In the genomic region with DNA sequence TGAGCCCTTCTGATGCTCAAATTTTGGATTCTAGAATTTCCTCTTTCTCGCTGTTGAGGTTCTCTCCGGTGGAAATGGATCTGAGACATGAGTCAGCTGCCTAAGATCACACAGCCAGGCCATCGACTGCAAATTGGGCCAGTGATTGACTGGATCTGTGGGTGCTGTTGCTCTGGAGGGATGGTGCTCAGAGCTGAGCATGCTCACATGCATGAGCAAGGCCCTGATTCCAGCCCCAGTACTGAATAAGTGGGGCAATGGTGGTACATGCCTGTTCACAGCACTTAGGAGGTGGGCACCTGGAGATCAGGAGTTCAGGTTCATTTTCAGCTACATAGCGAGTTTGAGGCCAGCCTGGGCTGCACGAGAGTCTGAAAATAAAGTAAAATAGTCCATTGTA, we compare ENCODE assay signal across 18 mouse cellular contexts. TPM values are rescaled to one million over a fixed set of nuclear protein-coding genes. Genes with fewer than 3 reads are reported as not detected.
DNase-seq lines count a peak whose midpoint lies in the region; ATAC-seq and TF ChIP-seq lines count a peak whose summit lies in the region.
"Had no signal": no experiment of that assay in that cellular context is flagged by ENCODE, and none has a peak within 500 bp of the region (broad histone marks: within the 10 kb centered on the region; RNA-seq: fewer than 3 reads in every experiment).

No protein-coding gene starts in this region.

- 84% methylated on average over 5 of the region's 5 CpGs for WGBS in hindbrain, embryonic 12.5 days
- 87% methylated on average over 5 of the region's 5 CpGs for WGBS in hindbrain, embryonic 10.5 days
- 84% methylated on average over 5 of the region's 5 CpGs for WGBS in neural tube, embryonic 13.5 days
- 91% methylated on average over 5 of the region's 5 CpGs for WGBS in midbrain, embryonic 11.5 days
- WGBS in stomach, postnatal 0 days: 82% methylated on average over 5 of the region's 5 CpGs

- DNase-seq in hindbrain, embryonic 10.5 days (ENCODE audit: low spot score): no peak
- no peak for DNase-seq in neural tube, embryonic 10.5 days (ENCODE audit: extremely low spot score, low spot score)
- DNase-seq in midbrain, embryonic 11.5 days (ENCODE audit: low spot score, missing footprints): peak; percentile 78
- peak; percentile 10 for DNase-seq in stomach, postnatal 0 days (ENCODE audit: low spot score)
- DNase-seq in frontal cortex, postnatal 14 days (ENCODE audit: low spot score in 2 of 2): no peak
- DNase-seq: kidney, adult 8-10 months; right cerebral cortex, postnatal 25 days; thymus, adult 2 months had no signal

- H3K9me3 ChIP-seq in hindbrain, embryonic 12.5 days (replicated peaks): no peaks in the 10 kb centered on the region
- H3K9me3 ChIP-seq in hindbrain, embryonic 10.5 days: no peaks in the 10 kb centered on the region
- no peaks in the 10 kb centered on the region for H3K9me3 ChIP-seq in neural tube, embryonic 13.5 days
- no peaks in the 10 kb centered on the region for H3K9me3 ChIP-seq in midbrain, embryonic 11.5 days (ENCODE audit: control insufficient read depth, low read length)
- H3K9me3 ChIP-seq in stomach, postnatal 0 days (ENCODE audit: control insufficient read depth, low read length): no peaks in the 10 kb centered on the region
- H3K9me3 ChIP-seq: heart, embryonic 12.5 days; lung, embryonic 15.5 days; megakaryocyte, embryonic 14.5 days had no signal

- no peaks in the 10 kb centered on the region for H3K27me3 ChIP-seq in hindbrain, embryonic 12.5 days
- 0 out of 2 replicates have a peak, but pooled peaks cover 6% of the 10 kb centered on the region for H3K27me3 ChIP-seq in hindbrain, embryonic 10.5 days (ENCODE audit: insufficient read depth, poor library complexity, severe bottlenecking)
- no peaks in the 10 kb centered on the region for H3K27me3 ChIP-seq in neural tube, embryonic 13.5 days
- no peaks in the 10 kb centered on the region for H3K27me3 ChIP-seq in midbrain, embryonic 11.5 days (ENCODE audit: control insufficient read depth, insufficient read depth, low read length)
- H3K27me3 ChIP-seq in stomach, postnatal 0 days (ENCODE audit: control insufficient read depth, insufficient read depth, low read length): no peaks in the 10 kb centered on the region
- H3K27me3 ChIP-seq: lung, embryonic 15.5 days had no signal

- no peaks in the 10 kb centered on the region for H3K36me3 ChIP-seq in hindbrain, embryonic 12.5 days
- H3K36me3 ChIP-seq in hindbrain, embryonic 10.5 days: no peaks in the 10 kb centered on the region
- no peaks in the 10 kb centered on the region for H3K36me3 ChIP-seq in neural tube, embryonic 13.5 days
- H3K36me3 ChIP-seq in midbrain, embryonic 11.5 days (ENCODE audit: control insufficient read depth, insufficient read depth, low read length): no peaks in the 10 kb centered on the region
- no peaks in the 10 kb centered on the region for H3K36me3 ChIP-seq in stomach, postnatal 0 days (ENCODE audit: control insufficient read depth, insufficient read depth, low read length)
- H3K36me3 ChIP-seq: heart, embryonic 12.5 days; lung, embryonic 15.5 days had no signal

- ATAC-seq in hindbrain, embryonic 12.5 days (ENCODE audit: low FRiP score): no peak
- ATAC-seq in neural tube, embryonic 13.5 days (ENCODE audit: low read depth): no peak
- ATAC-seq in midbrain, embryonic 11.5 days (ENCODE audit: low FRiP score): no peak
- no peak for ATAC-seq in stomach, postnatal 0 days (ENCODE audit: low FRiP score, low TSS enrichment)
- no peak for ATAC-seq in CD4-positive, CD25-positive, alpha-beta regulatory T cell, adult 4 months

- no peak overlapping the region for H3K4me2 ChIP-seq in hindbrain, embryonic 12.5 days (replicated peaks)
- no peak overlapping the region for H3K4me2 ChIP-seq in neural tube, embryonic 13.5 days
- H3K4me2 ChIP-seq in midbrain, embryonic 11.5 days: no peak overlapping the region
- H3K4me2 ChIP-seq in stomach, postnatal 0 days (replicated peaks; ENCODE audit: low read depth): no peak overlapping the region
- H3K4me2 ChIP-seq: heart, embryonic 12.5 days; lung, embryonic 15.5 days had no signal

- peaks cover 38% of the 10 kb centered on the region for H3K4me1 ChIP-seq in hindbrain, embryonic 12.5 days
- peaks cover 57% of the 10 kb centered on the region for H3K4me1 ChIP-seq in hindbrain, embryonic 10.5 days (replicated peaks)
- peaks cover 59% of the 10 kb centered on the region for H3K4me1 ChIP-seq in neural tube, embryonic 13.5 days (replicated peaks)
- H3K4me1 ChIP-seq in midbrain, embryonic 11.5 days (ENCODE audit: control insufficient read depth, insufficient read depth, low read length): peaks cover 7% of the 10 kb centered on the region; the same call in 1 of the 2 replicates
- no peaks in the 10 kb centered on the region for H3K4me1 ChIP-seq in stomach, postnatal 0 days (replicated peaks; ENCODE audit: control insufficient read depth, insufficient read depth)
- H3K4me1 ChIP-seq: lung, embryonic 15.5 days had no signal

- H3K9ac ChIP-seq in hindbrain, embryonic 12.5 days: no peak overlapping the region
- H3K9ac ChIP-seq in neural tube, embryonic 13.5 days: no peak overlapping the region
- no peak overlapping the region for H3K9ac ChIP-seq in midbrain, embryonic 11.5 days (ENCODE audit: low read length)
- no peak overlapping the region for H3K9ac ChIP-seq in stomach, postnatal 0 days (ENCODE audit: low read length)
- H3K9ac ChIP-seq: heart, embryonic 12.5 days; lung, embryonic 15.5 days had no signal

- no peak for TF ChIP-seq EP300 in stomach, postnatal 0 days (optimal IDR thresholded peaks at IDR 0.05)

- peak overlapping the region; percentile 24; the same call in 1 of the 2 replicates for H3K27ac ChIP-seq in hindbrain, embryonic 12.5 days
- no peak overlapping the region for H3K27ac ChIP-seq in hindbrain, embryonic 10.5 days
- H3K27ac ChIP-seq in neural tube, embryonic 13.5 days (replicated peaks): peak overlapping the region; percentile 59; the same call in 1 of the 2 replicates
- no peak overlapping the region for H3K27ac ChIP-seq in midbrain, embryonic 11.5 days (ENCODE audit: low read depth, low read length)
- no peak overlapping the region for H3K27ac ChIP-seq in stomach, postnatal 0 days (replicated peaks)
- H3K27ac ChIP-seq: lung, embryonic 15.5 days had no signal

- no peak for TF ChIP-seq CTCF in stomach, postnatal 0 days (IDR thresholded peaks at IDR 0.05; ENCODE audit: low read depth)

- no peak overlapping the region for H3K4me3 ChIP-seq in hindbrain, embryonic 12.5 days
- no peak overlapping the region for H3K4me3 ChIP-seq in hindbrain, embryonic 10.5 days
- no peak overlapping the region for H3K4me3 ChIP-seq in neural tube, embryonic 13.5 days
- no peak overlapping the region for H3K4me3 ChIP-seq in midbrain, embryonic 11.5 days (ENCODE audit: low read depth, low read length)
- H3K4me3 ChIP-seq in stomach, postnatal 0 days (ENCODE audit: low read depth, low read length): no peak overlapping the region
- H3K4me3 ChIP-seq: heart, embryonic 12.5 days; lung, embryonic 15.5 days; megakaryocyte, embryonic 14.5 days had no signal

RNA-seq across cellular contexts. Expression of a gene that starts 7.6 kb away (rescaled TPM):
- 1.8 and 2.0 TPM in 2 replicates for polyA plus RNA-seq in hindbrain, embryonic 12.5 days (2016; fragmentation: Nextera tagmentation; extraction: Ambion mirVana)
- 0.30 and 0.92 TPM in 2 replicates for polyA plus RNA-seq in hindbrain, embryonic 10.5 days (2016; fragmentation: Nextera tagmentation; extraction: Ambion mirVana)
- polyA plus RNA-seq in neural tube, embryonic 13.5 days (2015; fragmentation: Nextera tagmentation; extraction: Ambion mirVana): 1.0 and 1.7 TPM in 2 replicates
- 0.45 and 0.58 TPM in 2 replicates for polyA plus RNA-seq in midbrain, embryonic 11.5 days (2014; fragmentation: Nextera tagmentation; extraction: Ambion mirVana)
- 15.9 and 19.2 TPM in 2 replicates for polyA plus RNA-seq in stomach, postnatal 0 days (2015; fragmentation: Nextera tagmentation; extraction: Ambion mirVana)
- polyA plus RNA-seq in CD4-positive, CD25-positive, alpha-beta regulatory T cell, adult 4 months (2017; shearing (Covaris generic)): 1 to 10 TPM; 3.1 to 3.2 TPM

RNA-seq across cellular contexts. Expression of a gene that starts 34.3 kb away (rescaled TPM):
- polyA plus RNA-seq in hindbrain, embryonic 12.5 days (2016; fragmentation: Nextera tagmentation; extraction: Ambion mirVana): not detected in 2 replicates
- not detected in 2 replicates for polyA plus RNA-seq in hindbrain, embryonic 10.5 days (2016; fragmentation: Nextera tagmentation; extraction: Ambion mirVana)
- polyA plus RNA-seq in neural tube, embryonic 13.5 days (2015; fragmentation: Nextera tagmentation; extraction: Ambion mirVana): not detected in 2 replicates
- polyA plus RNA-seq in midbrain, embryonic 11.5 days (2014; fragmentation: Nextera tagmentation; extraction: Ambion mirVana): not detected in 2 replicates
- polyA plus RNA-seq in stomach, postnatal 0 days (2015; fragmentation: Nextera tagmentation; extraction: Ambion mirVana): not detected in 2 replicates
- polyA plus RNA-seq in CD4-positive, CD25-positive, alpha-beta regulatory T cell, adult 4 months (2017; shearing (Covaris generic)): not detected
- polyA plus RNA-seq: brain, embryonic 14.5 days; frontal cortex, adult 2 months; heart, embryonic 12.5 days; large intestine, adult 2 months; limb, embryonic 14.5 days; lung, embryonic 15.5 days had no signal

RNA-seq across cellular contexts. Expression of a gene that starts 37.8 kb away (rescaled TPM):
- polyA plus RNA-seq in hindbrain, embryonic 12.5 days (2016; fragmentation: Nextera tagmentation; extraction: Ambion mirVana): 93.5 and 105 TPM in 2 replicates
- polyA plus RNA-seq in hindbrain, embryonic 10.5 days (2016; fragmentation: Nextera tagmentation; extraction: Ambion mirVana): 83.6 and 98.7 TPM in 2 replicates
- 67.6 and 77.2 TPM in 2 replicates for polyA plus RNA-seq in neural tube, embryonic 13.5 days (2015; fragmentation: Nextera tagmentation; extraction: Ambion mirVana)
- 45.8 and 46.5 TPM in 2 replicates for polyA plus RNA-seq in midbrain, embryonic 11.5 days (2014; fragmentation: Nextera tagmentation; extraction: Ambion mirVana)
- 25.4 and 28.8 TPM in 2 replicates for polyA plus RNA-seq in stomach, postnatal 0 days (2015; fragmentation: Nextera tagmentation; extraction: Ambion mirVana)
- polyA plus RNA-seq in CD4-positive, CD25-positive, alpha-beta regulatory T cell, adult 4 months (2017; shearing (Covaris generic)): 10 to 100 TPM; 36.8 to 53.1 TPM

RNA-seq across cellular contexts. Expression of a gene that starts 38.0 kb away (rescaled TPM):
- 161 and 162 TPM in 2 replicates for polyA plus RNA-seq in hindbrain, embryonic 12.5 days (2016; fragmentation: Nextera tagmentation; extraction: Ambion mirVana)
- polyA plus RNA-seq in hindbrain, embryonic 10.5 days (2016; fragmentation: Nextera tagmentation; extraction: Ambion mirVana): 119 and 146 TPM in 2 replicates
- 104 and 136 TPM in 2 replicates for polyA plus RNA-seq in neural tube, embryonic 13.5 days (2015; fragmentation: Nextera tagmentation; extraction: Ambion mirVana)
- 110 and 113 TPM in 2 replicates for polyA plus RNA-seq in midbrain, embryonic 11.5 days (2014; fragmentation: Nextera tagmentation; extraction: Ambion mirVana)
- polyA plus RNA-seq in stomach, postnatal 0 days (2015; fragmentation: Nextera tagmentation; extraction: Ambion mirVana): 34.7 and 38.6 TPM in 2 replicates
- polyA plus RNA-seq in CD4-positive, CD25-positive, alpha-beta regulatory T cell, adult 4 months (2017; shearing (Covaris generic)): 10 to 100 TPM; 52.6 to 55.0 TPM

Comparison
In these comparisons a context has a peak if more than half of its experiments do, and no peak if none do; other contexts are left out.
1. H3K27ac ChIP-seq: peak in hindbrain, embryonic 12.5 days (single experiment) and neural tube, embryonic 13.5 days (single experiment); none in hindbrain, embryonic 10.5 days (single experiment), midbrain, embryonic 11.5 days (single experiment) and stomach, postnatal 0 days (single experiment).
2. DNase-seq: peak in midbrain, embryonic 11.5 days (single experiment) and stomach, postnatal 0 days (single experiment); none in hindbrain, embryonic 10.5 days (single experiment), neural tube, embryonic 10.5 days (single experiment) and frontal cortex, postnatal 14 days (0 of 2).